Mouse (Mus musculus) hindlimb bud, embryonic 11.5 days (tissue): ENCODE data around the gene Kpna6.
"Not testable (repeated sequence)": the region's sequence is repeated elsewhere in the genome, so short reads cannot be mapped to it uniquely, and the experiment has no call there.

Experiments
- DNase-seq: peaks from one replicate; pipeline ENCODE4 v3.0.0-alpha.2; 2012; ENCODE audit warnings: low read depth, low spot score; ENCODE audit errors: extremely low spot score

Gene Kpna6

DNA sequence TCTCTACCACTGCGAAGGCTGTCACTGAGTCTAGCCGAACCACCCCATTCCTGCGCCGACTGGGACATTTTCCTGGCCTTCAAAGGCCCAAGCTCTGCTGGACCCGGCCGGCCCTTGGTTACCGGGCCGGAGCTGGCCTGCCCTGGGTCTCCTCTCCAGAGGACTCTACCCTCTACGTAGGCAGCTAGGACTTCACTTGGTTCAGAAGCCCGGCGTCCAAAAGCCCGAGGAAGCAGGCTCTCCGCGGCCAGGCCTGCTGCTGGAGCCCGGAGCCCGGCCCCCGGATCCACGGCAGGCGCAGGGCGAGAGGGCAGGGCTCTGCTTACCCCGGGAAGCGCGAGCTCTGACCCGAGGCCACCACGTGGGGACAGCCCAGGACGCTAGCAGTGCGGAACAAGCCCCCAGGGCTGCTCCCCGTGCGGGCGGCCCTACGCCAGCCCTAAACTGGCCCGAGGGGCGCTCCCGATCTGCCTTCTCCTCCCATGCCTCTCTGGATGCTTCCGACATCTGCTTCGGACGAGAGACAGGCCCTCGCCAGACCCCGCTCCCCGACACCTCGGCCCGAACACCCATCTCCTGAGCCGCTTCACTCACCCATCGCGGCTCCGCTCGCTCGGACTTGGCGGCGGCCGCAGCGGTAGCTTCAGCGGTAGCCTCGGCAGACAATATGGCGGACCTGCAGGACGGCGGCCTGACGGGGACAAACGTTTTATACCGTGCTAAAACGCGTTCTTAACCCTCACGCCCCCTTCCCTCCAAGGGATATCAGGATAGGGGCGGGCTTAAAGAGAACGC is at the start of gene Kpna6:
TSS of gene Kpna6 (minus strand) at position 685 of the 795 bp plus-strand sequence.
- peak; percentile 39 for DNase-seq

DNA sequence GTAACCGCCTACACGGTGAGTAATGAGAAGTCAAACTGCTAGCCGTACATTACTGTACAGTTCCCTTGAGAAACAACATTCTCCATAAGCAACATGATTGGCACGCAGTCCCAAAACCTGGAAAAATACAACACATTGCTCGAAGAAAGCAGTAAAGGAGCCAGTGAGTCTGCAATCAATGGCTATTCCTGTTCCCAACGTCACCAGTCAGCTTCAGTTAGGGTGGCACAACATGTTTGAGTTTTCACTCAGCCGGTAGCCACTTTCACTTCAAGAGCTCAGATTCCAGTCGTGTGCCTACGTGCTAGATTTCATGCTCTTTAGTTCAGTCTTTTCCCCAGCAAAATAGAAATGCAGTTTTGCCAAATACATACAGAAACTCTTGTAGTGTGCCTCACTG is 43.7 kb upstream of the Kpna6 start:
- no peak for DNase-seq

DNA sequence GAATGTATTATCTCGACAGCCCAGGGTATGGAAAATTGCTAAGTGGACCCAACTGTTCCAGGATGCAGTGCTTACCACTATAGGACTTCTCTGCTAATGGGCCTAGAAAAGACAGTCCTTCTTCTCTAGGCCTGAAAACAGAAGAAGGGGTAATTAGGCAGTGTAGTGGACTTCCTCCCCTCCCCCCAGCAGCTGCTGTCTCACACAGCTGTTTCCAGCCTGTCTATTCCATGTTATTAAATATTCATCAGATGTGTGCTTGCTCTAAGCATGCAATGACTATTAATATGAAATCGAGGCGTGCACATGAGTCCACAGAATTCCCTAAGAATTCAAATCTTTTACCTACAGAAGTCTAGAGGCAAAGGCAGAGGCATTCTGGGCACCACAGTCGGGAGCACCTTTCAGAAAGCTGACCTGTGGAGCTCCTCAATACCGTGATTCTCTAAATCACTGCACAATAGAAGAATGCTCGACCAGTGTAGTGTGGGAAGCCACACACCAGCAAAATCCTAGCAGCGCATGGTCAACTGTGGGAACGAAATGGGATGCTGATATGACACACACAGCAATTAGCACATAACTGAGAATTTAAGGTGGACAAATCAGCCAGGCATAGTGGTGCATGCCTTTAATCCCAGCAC is 37.0 kb upstream of the Kpna6 start:
- DNase-seq: no peak

DNA sequence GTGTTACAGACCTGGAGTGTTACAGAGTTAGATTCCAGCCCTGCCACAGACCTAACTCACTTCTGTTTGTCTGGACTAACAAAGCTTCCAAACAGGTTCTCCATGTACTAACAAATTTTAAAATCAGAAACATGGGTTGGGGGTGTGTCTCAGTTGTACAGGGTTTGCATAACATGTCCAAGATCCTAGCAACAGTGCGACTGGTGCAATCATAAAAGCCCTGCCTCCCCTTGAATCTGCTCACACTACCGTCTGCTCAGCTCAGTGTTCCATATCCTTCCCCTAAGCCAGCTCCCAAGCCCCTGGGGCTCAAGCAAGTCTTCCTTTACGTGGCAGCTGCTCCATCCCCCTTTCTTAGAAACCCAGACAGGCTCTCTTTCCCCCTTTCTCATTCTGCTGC is 34.2 kb upstream of the Kpna6 start:
- DNase-seq: no peak

DNA sequence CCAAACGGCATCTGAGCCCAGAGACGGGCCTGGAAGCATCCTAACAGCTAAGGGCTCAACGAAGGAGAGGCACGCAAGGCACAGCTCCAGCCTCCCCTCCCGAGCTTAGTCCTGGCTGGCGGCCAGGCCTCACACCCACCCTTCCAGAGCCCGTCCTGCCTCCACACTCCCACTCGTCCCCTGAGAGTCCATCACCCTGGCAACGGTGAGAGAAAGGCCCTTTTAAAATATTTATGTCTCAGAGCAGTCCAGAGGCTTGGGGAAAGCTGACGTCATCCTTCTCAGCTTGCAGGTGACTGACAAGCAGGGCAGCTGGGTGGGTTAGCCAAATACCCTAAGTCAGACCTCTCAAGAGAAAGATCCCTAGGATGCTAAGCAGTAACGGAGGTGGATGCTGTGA is 29.9 kb upstream of the Kpna6 start:
- DNase-seq: no peak

DNA sequence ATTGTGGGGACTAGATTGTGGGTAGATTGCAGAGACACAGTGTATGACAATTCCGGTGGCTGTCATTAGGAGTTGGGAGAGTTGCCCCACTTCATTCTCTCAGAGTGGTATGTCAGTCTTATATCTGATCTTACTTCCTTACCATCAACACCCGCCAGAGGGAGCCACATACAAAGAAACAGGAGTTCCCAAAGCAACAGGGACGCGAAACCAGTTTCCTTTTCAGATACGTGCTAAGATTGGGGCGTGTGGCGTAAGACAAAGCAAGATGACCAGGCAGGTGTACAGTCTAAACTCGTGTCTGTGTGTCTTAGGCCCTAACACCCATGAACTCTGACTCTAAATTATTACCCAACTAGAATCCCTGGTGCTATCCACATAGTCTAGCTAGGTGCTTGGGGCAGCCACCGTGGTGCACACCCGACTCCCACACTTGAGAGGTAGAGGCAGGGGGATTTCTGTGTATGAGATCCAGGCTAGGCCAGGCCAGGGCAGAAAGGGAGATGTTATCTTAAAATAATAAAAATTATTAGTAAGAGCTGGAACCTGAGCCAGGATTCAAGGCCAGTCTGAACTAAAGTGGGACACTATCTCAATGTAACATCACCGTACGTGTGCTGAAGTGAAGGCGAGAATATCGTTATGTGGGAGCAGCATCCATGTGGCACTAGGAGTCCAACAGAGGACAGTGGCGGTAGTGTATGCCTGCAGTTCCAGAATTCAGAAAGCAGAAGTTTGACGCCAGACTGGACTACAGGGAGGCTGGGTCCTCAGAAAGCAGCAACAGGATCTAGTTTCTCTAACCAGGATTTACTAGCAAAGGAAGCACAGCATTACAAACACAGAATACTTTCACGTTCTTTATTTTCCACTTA is 29.2 kb upstream of the Kpna6 start:
- peak; percentile 81 for DNase-seq

DNA sequence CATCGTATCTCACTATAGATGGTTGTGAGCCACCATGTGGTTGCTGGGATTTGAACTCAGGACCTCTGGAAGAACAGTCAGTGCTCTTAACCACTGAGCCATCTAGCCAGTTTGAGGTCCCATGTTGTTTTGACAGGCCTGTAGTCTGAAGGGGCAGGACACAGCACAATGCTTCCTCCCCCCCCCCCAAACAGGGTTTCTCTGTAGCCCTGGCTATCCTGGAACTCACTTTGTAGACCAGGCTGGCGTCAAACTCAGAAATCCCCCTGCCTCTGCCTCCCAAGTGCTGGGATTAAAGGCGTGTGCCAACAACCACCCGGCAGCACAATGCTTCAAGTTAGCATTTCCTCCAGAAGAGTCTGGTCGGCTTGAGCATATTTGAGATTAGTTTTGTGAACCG is 28.1 kb upstream of the Kpna6 start:
- DNase-seq: not testable (repeated sequence)

DNA sequence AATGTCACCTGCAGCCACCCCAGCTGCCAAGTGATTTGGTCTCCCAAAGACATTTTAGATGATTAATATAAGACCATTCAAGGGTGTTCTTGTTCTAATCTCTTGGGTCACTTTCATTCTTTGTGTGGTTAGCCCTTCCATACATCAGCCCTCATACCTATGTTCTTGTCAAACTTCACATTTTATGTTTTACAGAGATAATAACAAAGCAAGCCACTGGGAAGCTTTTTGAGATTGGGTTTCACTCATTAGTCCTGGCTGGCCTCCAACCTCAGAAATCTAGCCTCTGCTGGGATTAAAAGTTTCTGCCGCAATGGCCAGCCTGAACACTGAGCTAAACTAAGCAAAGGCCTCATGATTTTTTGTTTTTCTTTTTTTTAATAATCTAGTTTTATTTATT is 27.6 kb upstream of the Kpna6 start:
- no peak for DNase-seq

- no peak for DNase-seq
Measured at GRCm38 (mm10) chr4:129697191-129697590, 24.6 kb upstream of the Kpna6 start.

GRCm38 (mm10) chr4:129696158-129696985 is 23.8 kb upstream of the Kpna6 start, which contains the start of gene Tmem39b:
Gene Tmem39b, minus strand, starts transcription at chr4:129696838.
- peak; percentile 57 for DNase-seq

- DNase-seq: no peak
Measured at GRCm38 (mm10) chr4:129695815-129696157, 23.2 kb upstream of the Kpna6 start.

DNA sequence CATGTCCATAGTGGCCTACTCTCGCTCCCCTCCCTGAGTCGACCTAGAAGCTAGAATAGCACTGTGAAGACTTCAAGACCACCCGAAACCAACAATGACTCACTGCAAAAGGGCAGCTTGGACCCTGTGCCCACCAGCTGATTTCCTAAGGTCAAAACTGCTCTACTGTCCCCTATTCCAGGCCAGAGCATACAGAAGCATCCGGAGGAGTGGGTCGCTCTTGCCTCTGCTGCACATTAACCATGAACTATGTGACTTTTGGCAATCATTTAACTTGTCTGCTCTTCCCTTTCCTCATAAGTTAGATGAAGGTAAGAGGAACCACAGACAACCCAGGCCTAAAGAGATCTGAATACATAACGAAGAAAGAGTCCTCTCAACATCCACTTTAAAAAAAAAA is 12.0 kb upstream of the Kpna6 start:
- no peak for DNase-seq

DNA sequence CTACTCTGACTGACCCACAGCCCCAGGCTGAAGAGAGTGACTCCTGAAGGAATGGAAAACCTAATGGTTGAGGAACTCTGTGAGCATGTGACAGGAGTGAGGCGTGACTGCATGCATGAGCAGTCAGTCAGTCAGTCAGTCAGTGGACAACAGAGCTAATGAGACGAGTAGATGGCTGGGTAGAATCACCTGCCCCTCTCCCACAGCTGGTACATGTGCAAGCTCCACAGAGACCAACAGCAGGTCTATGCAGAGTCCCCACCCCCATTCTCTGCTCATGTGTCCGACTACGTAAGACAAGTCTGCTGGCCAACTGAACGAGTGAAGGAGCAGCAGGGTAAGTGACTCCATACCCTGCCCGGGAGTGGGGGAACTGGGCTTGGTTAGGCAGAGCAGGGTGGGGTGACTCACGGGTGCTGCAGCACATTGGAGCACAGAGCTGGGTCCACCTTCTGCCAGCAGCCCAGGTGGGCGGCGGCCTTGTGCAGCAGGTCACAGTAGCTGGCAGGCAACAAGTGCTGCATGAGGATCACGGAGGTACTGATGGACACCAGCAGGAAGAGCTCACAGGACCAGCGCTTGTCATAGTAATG is 11.4 kb upstream of the Kpna6 start:
- DNase-seq: no peak

GRCm38 (mm10) chr4:129681837-129682236 is 9.3 kb upstream of the Kpna6 start:
- no peak for DNase-seq

- no peak for DNase-seq
Measured at GRCm38 (mm10) chr4:129672878-129673449, 397 bp upstream of the Kpna6 start.

GRCm38 (mm10) chr4:129671491-129672082 is 980 bp downstream of the Kpna6 start:
- DNase-seq: peak; percentile 46

GRCm38 (mm10) chr4:129662255-129662813 is 10.2 kb downstream of the Kpna6 start:
- no peak for DNase-seq

DNA sequence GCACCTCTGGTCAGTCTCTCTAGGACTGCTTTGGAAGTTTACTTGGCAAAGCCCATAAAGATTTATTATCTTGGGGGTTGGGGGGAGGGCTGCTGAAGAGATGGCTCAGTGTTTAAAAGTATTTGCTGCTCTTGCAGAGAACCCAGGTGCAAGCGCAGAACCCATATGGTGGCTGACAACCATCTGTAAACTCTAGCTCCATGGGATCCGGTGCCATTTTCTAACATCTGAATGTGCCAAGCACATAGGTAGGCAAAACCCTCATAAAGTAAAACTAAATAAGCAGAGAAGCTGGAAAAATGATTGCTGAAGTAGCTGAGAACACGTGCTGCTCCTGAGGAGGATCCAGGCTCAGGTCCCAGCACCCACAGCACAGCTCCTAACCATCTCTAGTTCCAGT is 11.0 kb downstream of the Kpna6 start:
- DNase-seq: no peak

GRCm38 (mm10) chr4:129654770-129655169 is 17.8 kb downstream of the Kpna6 start:
- DNase-seq: no peak
